Mouse (Mus musculus): Measurements from ENCODE around the gene Apopt1.

- TF ChIP-seq CTCF (IDR thresholded peaks at IDR 0.05; ENCODE audit: control insufficient read depth, insufficient read depth, insufficient read length), result no peak
- no peak for TF ChIP-seq USF1 (IDR thresholded peaks at IDR 0.05; ENCODE audit: low read depth)
- no peak for TF ChIP-seq MAX (IDR thresholded peaks at IDR 0.05)
Measured at GRCm38 (mm10) chr12:111672176-111672575, 40.9 kb upstream of the Apopt1 start, which contains the start of gene Ckb.

Measured in C2C12 (cell line).